Mouse (Mus musculus) lung, embryonic 15.5 days (tissue): Measurements from ENCODE around the gene Ercc4. TPM values are rescaled to one million over a fixed set of nuclear protein-coding genes. Genes with fewer than 3 reads are reported as not detected.

ENCODE experiments used
- ATAC-seq: fragments of 200-750 bp; cut with Nextera tagmentation; 2 replicates; pipeline ENCODE4 v1.8.0; 2017; ENCODE audit warnings: moderate number of reproducible peaks, borderline replicate concordance; ENCODE audit not compliant: low FRiP score, low TSS enrichment; ENCODE audit errors: extremely low read depth
- H3K27ac ChIP-seq: fragments of 300-500 bp; sonication (generic); 2 replicates; pipeline ENCODE4 v1.5.1; 2015; ENCODE audit warnings: moderate library complexity, mild to moderate bottlenecking, inconsistent platforms
- H3K27me3 ChIP-seq: fragments of 300-500 bp; sonication (generic); 2 replicates; pipeline ENCODE4 v1.6.1; 2015; ENCODE audit warnings: inconsistent platforms
- H3K36me3 ChIP-seq: fragments of 300-500 bp; sonication (generic); 2 replicates; pipeline ENCODE4 v1.6.1; 2015; ENCODE audit warnings: inconsistent platforms
- H3K4me1 ChIP-seq: fragments of 300-500 bp; sonication (generic); 2 replicates; pipeline ENCODE4 v1.6.1; 2015; ENCODE audit warnings: inconsistent platforms
- H3K4me2 ChIP-seq: fragments of 300-500 bp; sonication (generic); 2 replicates; pipeline ENCODE4 v1.6.1; 2015; ENCODE audit warnings: inconsistent platforms, mild to moderate bottlenecking, moderate library complexity
- H3K4me3 ChIP-seq: fragments of 300-500 bp; sonication (generic); 2 replicates; pipeline ENCODE4 v1.5.1; 2015; ENCODE audit warnings: mild to moderate bottlenecking, inconsistent platforms
- H3K9ac ChIP-seq: fragments of 300-500 bp; sonication (generic); 2 replicates; pipeline ENCODE4 v1.6.1; 2015; ENCODE audit warnings: inconsistent platforms
- H3K9me3 ChIP-seq: fragments of 300-500 bp; sonication (generic); 2 replicates; pipeline ENCODE4 v1.6.1; 2016; ENCODE audit warnings: inconsistent platforms
- WGBS: fragments of 180-500 bp; shearing (Covaris S2); methylation state at CpG from one replicate; pipeline ENCODE4 v1.1.7; 2015; 5-methylcytosine and 5-hydroxymethylcytosine counted together
- polyA plus RNA-seq: library from polyadenylated mRNA; unstranded; fragments of >200 nt; fragmentation: Nextera tagmentation; extraction: Ambion mirVana; gene quantifications from 2 replicates; pipeline ENCODE4 v1.2.1, GENCODE M21; 2015

Ercc4 gene
- polyA plus RNA-seq, 1 experiment from 2014 or later, result 14.5 TPM

GRCm38 (mm10) chr16:13182526-13182925, 73.0 kb downstream of the Ercc4 start:
- Histone ChIP-seq H3K36me3 (no peaks in the 10 kb centered on the region), H3K4me3 (no peak overlapping the region), H3K9me3 (no peaks in the 10 kb centered on the region), H3K4me1 (no peaks in the 10 kb centered on the region), H3K9ac (no peak overlapping the region), H3K27me3 (no peaks in the 10 kb centered on the region), H3K4me2 (no peak overlapping the region), H3K27ac (no peak overlapping the region)
- WGBS, result 89% methylated on average over 5 of the region's 5 CpGs
- ATAC-seq, result no peak

GRCm38 (mm10) chr16:13183182-13183742, 73.8 kb downstream of the Ercc4 start:
- whole genome bisulfite sequencing, result 80% methylated on average over 4 of the region's 4 CpGs
- no peaks in the 10 kb centered on the region for H3K9me3 ChIP-seq
- no peak for ATAC-seq
- no peak overlapping the region for H3K27ac ChIP-seq
- H3K4me3 ChIP-seq, result no peak overlapping the region
- no peak overlapping the region for H3K9ac ChIP-seq
- H3K4me2 ChIP-seq, result no peak overlapping the region
- H3K27me3 ChIP-seq, result no peaks in the 10 kb centered on the region
- no peaks in the 10 kb centered on the region for H3K4me1 ChIP-seq
- no peaks in the 10 kb centered on the region for H3K36me3 ChIP-seq

GRCm38 (mm10) chr16:13184381-13184780, 74.9 kb downstream of the Ercc4 start:
- peaks cover 10% of the 10 kb centered on the region for H3K4me1 ChIP-seq

GRCm38 (mm10) chr16:13189430-13190107, 80.1 kb downstream of the Ercc4 start:
- peak; percentile 65; the same call in 1 of the 2 replicates for ATAC-seq
- Histone ChIP-seq H3K36me3 (no peaks in the 10 kb centered on the region), H3K4me1 (peaks cover 22% of the 10 kb centered on the region), H3K4me2 (peak overlapping the region; percentile 19; the same call in 1 of the 2 replicates), H3K4me3 (no peak overlapping the region), H3K27ac (peak overlapping the region; percentile 60), H3K9ac (no peak overlapping the region), H3K27me3 (no peaks in the 10 kb centered on the region), H3K9me3 (no peaks in the 10 kb centered on the region)
- 7% methylated on average over 12 of the region's 12 CpGs for WGBS

More at GRCm38 (mm10) chr16:13184381-13184780, 74.9 kb downstream of the Ercc4 start:
- H3K9me3 ChIP-seq, result no peaks in the 10 kb centered on the region
- no peaks in the 10 kb centered on the region for H3K36me3 ChIP-seq
- H3K27me3 ChIP-seq, result no peaks in the 10 kb centered on the region
- no peak overlapping the region for H3K4me3 ChIP-seq
- no peak overlapping the region for H3K4me2 ChIP-seq
- WGBS, result 89% methylated on average over 3 of the region's 3 CpGs
- H3K27ac ChIP-seq, result no peak overlapping the region
- ATAC-seq, result no peak
- H3K9ac ChIP-seq, result no peak overlapping the region

GRCm38 (mm10) chr16:13190471-13190870, 81.0 kb downstream of the Ercc4 start:
- no peak overlapping the region for H3K9ac ChIP-seq
- no peaks in the 10 kb centered on the region for H3K9me3 ChIP-seq
- WGBS, result 13% methylated on average over 5 of the region's 5 CpGs
- H3K27me3 ChIP-seq, result no peaks in the 10 kb centered on the region
- no peak overlapping the region for H3K4me2 ChIP-seq
- H3K36me3 ChIP-seq, result no peaks in the 10 kb centered on the region
- ATAC-seq, result no peak
- no peak overlapping the region for H3K4me3 ChIP-seq
- H3K27ac ChIP-seq, result no peak overlapping the region
- H3K4me1 ChIP-seq, result peaks cover 23% of the 10 kb centered on the region

GRCm38 (mm10) chr16:13191166-13191565, 81.7 kb downstream of the Ercc4 start:
- no peak for ATAC-seq
- no peak overlapping the region for H3K4me2 ChIP-seq
- no peaks in the 10 kb centered on the region for H3K9me3 ChIP-seq
- H3K36me3 ChIP-seq, result no peaks in the 10 kb centered on the region
- no peaks in the 10 kb centered on the region for H3K27me3 ChIP-seq
- peaks cover 30% of the 10 kb centered on the region for H3K4me1 ChIP-seq
- WGBS, result 73% methylated on average over 4 of the region's 4 CpGs
- no peak overlapping the region for H3K9ac ChIP-seq
- H3K4me3 ChIP-seq, result no peak overlapping the region
- no peak overlapping the region for H3K27ac ChIP-seq

- H3K27me3 ChIP-seq, result no peaks in the 10 kb centered on the region
- H3K4me2 ChIP-seq, result no peak overlapping the region
- no peak overlapping the region for H3K4me3 ChIP-seq
- H3K9ac ChIP-seq, result no peak overlapping the region
- no peaks in the 10 kb centered on the region for H3K9me3 ChIP-seq
- no peaks in the 10 kb centered on the region for H3K36me3 ChIP-seq
- WGBS, result 25% methylated on average over 4 of the region's 4 CpGs
- ATAC-seq, result no peak; the same call in 1 of the 2 replicates
- H3K27ac ChIP-seq, result no peak overlapping the region
- peaks cover 41% of the 10 kb centered on the region for H3K4me1 ChIP-seq
These were observed 84.2 kb downstream of the Ercc4 start for GRCm38 (mm10) chr16:13193663-13194071.

- Histone ChIP-seq H3K4me3 (no peak overlapping the region), H3K4me2 (no peak overlapping the region), H3K9ac (no peak overlapping the region), H3K27ac (no peak overlapping the region), H3K4me1 (peaks cover 29% of the 10 kb centered on the region), H3K27me3 (no peaks in the 10 kb centered on the region), H3K9me3 (no peaks in the 10 kb centered on the region), H3K36me3 (no peaks in the 10 kb centered on the region)
- WGBS, result 87% methylated on average over 5 of the region's 5 CpGs
- ATAC-seq, result no peak
These were observed 85.4 kb downstream of the Ercc4 start for GRCm38 (mm10) chr16:13194882-13195281.

- Histone ChIP-seq H3K4me2 (no peak overlapping the region), H3K9ac (no peak overlapping the region), H3K27me3 (no peaks in the 10 kb centered on the region), H3K4me3 (no peak overlapping the region), H3K27ac (no peak overlapping the region), H3K4me1 (peaks cover 21% of the 10 kb centered on the region), H3K36me3 (no peaks in the 10 kb centered on the region), H3K9me3 (no peaks in the 10 kb centered on the region)
- WGBS, result 55% methylated on average over 5 of the region's 5 CpGs
- no peak for ATAC-seq
These were observed 87.1 kb downstream of the Ercc4 start for GRCm38 (mm10) chr16:13196626-13197025.

- Histone ChIP-seq H3K4me2 (no peak overlapping the region), H3K9ac (no peak overlapping the region), H3K4me1 (peaks cover 21% of the 10 kb centered on the region), H3K9me3 (no peaks in the 10 kb centered on the region), H3K36me3 (no peaks in the 10 kb centered on the region), H3K27ac (0 out of 2 replicates have a peak overlapping the region, but pooled peaks have one; percentile 18), H3K27me3 (no peaks in the 10 kb centered on the region), H3K4me3 (no peak overlapping the region)
- ATAC-seq, result no peak
- 38% methylated on average over 5 of the region's 5 CpGs for WGBS
These were observed 87.8 kb downstream of the Ercc4 start for GRCm38 (mm10) chr16:13197293-13197692.

- H3K9ac ChIP-seq, result no peak overlapping the region
- H3K4me1 ChIP-seq, result peaks cover 21% of the 10 kb centered on the region
- no peaks in the 10 kb centered on the region for H3K9me3 ChIP-seq
- H3K4me3 ChIP-seq, result no peak overlapping the region
- WGBS, result 26% methylated on average over 2 of the region's 2 CpGs
- no peak for ATAC-seq
- H3K27ac ChIP-seq, result no peak overlapping the region
- no peaks in the 10 kb centered on the region for H3K27me3 ChIP-seq
- H3K4me2 ChIP-seq, result no peak overlapping the region
- H3K36me3 ChIP-seq, result no peaks in the 10 kb centered on the region
These were observed 89.7 kb downstream of the Ercc4 start for GRCm38 (mm10) chr16:13199204-13199603.
